Mouse (Mus musculus): Measurements from ENCODE around the gene Ascc1.

- TF ChIP-seq POLR2A (IDR thresholded peaks at IDR 0.05; ENCODE audit: control insufficient read depth, extremely low read depth, insufficient read depth, low read length, poor library complexity) (no peak), CTCF (IDR thresholded peaks at IDR 0.05; ENCODE audit: borderline replicate concordance, control insufficient read depth, extremely low read depth, insufficient read depth, low read length, poor library complexity) (no peak)
These were observed 49.0 kb upstream of the Ascc1 start for GRCm38 (mm10) chr10:59953564-59954039.

Measured in thymus, adult 2 months (tissue).